Mouse (Mus musculus) embryonic fibroblast, embryonic 13.5 days (primary cell): ENCODE measurements around the gene Sema4a.

Source experiments
- CTCF ChIP-seq: IDR thresholded peaks from 2 replicates; pipeline ENCODE4 v1.5.1; 2011; ENCODE audit warnings: mild to moderate bottlenecking, control low read depth, low read length, moderate library complexity, borderline replicate concordance; ENCODE audit not compliant: insufficient read depth
- POLR2A ChIP-seq: IDR thresholded peaks from 2 replicates; pipeline ENCODE4 v1.6.1; 2011; ENCODE audit warnings: low read depth, mild to moderate bottlenecking, control low read depth, low read length, moderate library complexity

DNA sequence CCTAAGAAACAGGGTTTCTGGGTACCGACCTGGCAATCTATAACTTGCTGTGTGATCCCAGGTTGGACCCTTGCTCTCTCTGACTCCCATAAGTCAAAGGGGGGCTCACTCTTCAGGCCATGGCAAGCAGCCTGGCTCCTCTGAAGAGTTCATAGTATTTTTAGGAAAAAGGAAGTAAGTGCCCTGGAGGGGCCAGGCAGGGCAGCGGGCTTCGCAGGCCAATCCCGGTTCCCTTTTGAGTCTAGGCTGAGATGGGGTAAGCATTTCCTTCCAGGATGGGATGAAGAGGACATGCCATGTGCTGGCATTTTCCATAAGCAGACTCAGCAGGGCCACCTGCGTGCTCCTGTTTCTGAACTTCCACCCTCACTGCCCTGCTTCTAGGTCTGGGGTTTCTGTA lies 953 bp downstream of the Sema4a start:
- TF ChIP-seq CTCF (no peak), POLR2A (no peak)
